Comparison of ENCODE assay signal across 10 mouse cellular contexts in the genomic region with DNA sequence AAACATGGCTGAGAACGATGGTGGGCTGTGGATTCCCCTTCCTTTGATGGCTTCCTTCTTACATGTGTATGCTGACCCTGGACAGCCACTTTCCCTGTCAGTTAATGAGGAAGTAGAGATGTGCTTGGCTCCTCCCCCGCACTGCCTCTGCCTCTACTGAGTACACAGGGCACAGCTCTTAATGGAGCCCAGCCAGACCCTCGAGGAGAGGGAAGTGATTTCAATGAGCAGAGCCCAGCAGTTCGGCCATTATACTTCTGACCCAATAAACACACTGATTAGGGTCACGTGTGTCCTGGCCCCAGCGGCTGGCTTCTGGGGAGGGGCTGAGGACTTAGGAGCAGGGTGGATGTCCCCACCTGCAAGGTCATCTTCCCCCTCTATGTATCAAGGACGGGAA. TPM values are rescaled to one million over a fixed set of nuclear protein-coding genes. Genes with fewer than 3 reads are reported as not detected.
DNase-seq lines count a peak whose midpoint lies in the region; ATAC-seq and TF ChIP-seq lines count a peak whose summit lies in the region.
"Had no signal": no experiment of that assay in that cellular context is flagged by ENCODE, and none has a peak within 500 bp of the region (broad histone marks: within the 10 kb centered on the region; RNA-seq: fewer than 3 reads in every experiment).

No protein-coding gene starts in this region.

- 23% methylated on average over 7 of the region's 7 CpGs for WGBS in kidney, embryonic 14.5 days
- 62% methylated on average over 7 of the region's 7 CpGs for WGBS in kidney, adult 2 months
- WGBS in hindbrain, embryonic 14.5 days, result 46% methylated on average over 7 of the region's 7 CpGs
- WGBS in midbrain, embryonic 15.5 days, result 35% methylated on average over 7 of the region's 7 CpGs

- H3K4me2 ChIP-seq in kidney, embryonic 14.5 days (replicated peaks; ENCODE audit: low read depth, low read length), result no peak overlapping the region
- no peak overlapping the region for H3K4me2 ChIP-seq in hindbrain, embryonic 14.5 days (replicated peaks)
- no peak overlapping the region for H3K4me2 ChIP-seq in midbrain, embryonic 15.5 days
- H3K4me2 ChIP-seq: heart, embryonic 13.5 days had no signal

- no peak for TF ChIP-seq CTCF in kidney, adult 2 months (conservative IDR thresholded peaks at IDR 0.05; ENCODE audit: insufficient read depth, insufficient read length, low read depth, low read length)

- H3K4me1 ChIP-seq in kidney, embryonic 14.5 days (ENCODE audit: control insufficient read depth, insufficient read depth, low read length), result peaks cover 21% of the 10 kb centered on the region
- H3K4me1 ChIP-seq in kidney, adult 2 months (ENCODE audit: control insufficient read depth, insufficient read depth, low read length), result no peaks in the 10 kb centered on the region
- H3K4me1 ChIP-seq in hindbrain, embryonic 14.5 days (replicated peaks; ENCODE audit: control insufficient read depth, insufficient read depth, low read length), result peaks cover 17% of the 10 kb centered on the region
- H3K4me1 ChIP-seq in midbrain, embryonic 15.5 days, result peaks cover 36% of the 10 kb centered on the region

- no peak for TF ChIP-seq POLR2A in kidney, adult 2 months (IDR thresholded peaks at IDR 0.05; ENCODE audit: low read depth, low read length)

- no peak overlapping the region for H3K9ac ChIP-seq in kidney, embryonic 14.5 days (ENCODE audit: low read depth, low read length)
- no peak overlapping the region for H3K9ac ChIP-seq in hindbrain, embryonic 14.5 days
- no peak overlapping the region for H3K9ac ChIP-seq in midbrain, embryonic 15.5 days

- ATAC-seq in kidney, embryonic 14.5 days (ENCODE audit: low FRiP score, low TSS enrichment), result 0 out of 2 replicates have a peak, but pooled peaks have one; percentile 24
- no peak for ATAC-seq in hindbrain, embryonic 14.5 days (ENCODE audit: low FRiP score)
- peak; percentile 48; the same call in 1 of the 2 replicates for ATAC-seq in midbrain, embryonic 15.5 days (replicated peaks)

- DNase-seq in kidney, adult 2 months, result no peak
- peak; percentile 61 for DNase-seq in adipocyte (ENCODE audit: low spot score)
- DNase-seq in hindbrain, embryonic 14.5 days (ENCODE audit: low spot score), result no peak
- DNase-seq in layer of hippocampus, postnatal 36 days, result no peak
- DNase-seq in cerebellum, adult 11-12 months, result no peak
- no peak for DNase-seq in adrenal gland, adult 2 months

- no peaks in the 10 kb centered on the region for H3K27me3 ChIP-seq in kidney, embryonic 14.5 days (ENCODE audit: control insufficient read depth, insufficient read depth, low read length)
- H3K27me3 ChIP-seq in kidney, adult 2 months (replicated peaks; ENCODE audit: control insufficient read depth, insufficient read depth, low read length), result no peaks in the 10 kb centered on the region
- H3K27me3 ChIP-seq in hindbrain, embryonic 14.5 days (ENCODE audit: control insufficient read depth, insufficient read depth, low read length), result no peaks in the 10 kb centered on the region
- H3K27me3 ChIP-seq in midbrain, embryonic 15.5 days (replicated peaks), result no peaks in the 10 kb centered on the region

- no peak overlapping the region for H3K4me3 ChIP-seq in kidney, embryonic 14.5 days (ENCODE audit: low read length)
- no peak overlapping the region for H3K4me3 ChIP-seq in kidney, adult 2 months (ENCODE audit: insufficient read depth, low read depth, low read length)
- no peak overlapping the region for H3K4me3 ChIP-seq in hindbrain, embryonic 14.5 days (replicated peaks; ENCODE audit: low read length)
- H3K4me3 ChIP-seq in midbrain, embryonic 15.5 days, result no peak overlapping the region
- H3K4me3 ChIP-seq: heart, embryonic 13.5 days; limb, embryonic 12.5 days had no signal

- no peaks in the 10 kb centered on the region for H3K9me3 ChIP-seq in kidney, embryonic 14.5 days (ENCODE audit: control insufficient read depth, low read length)
- no peaks in the 10 kb centered on the region for H3K9me3 ChIP-seq in hindbrain, embryonic 14.5 days (ENCODE audit: control insufficient read depth, low read length)
- H3K9me3 ChIP-seq in midbrain, embryonic 15.5 days, result no peaks in the 10 kb centered on the region
- H3K9me3 ChIP-seq: heart, embryonic 13.5 days; limb, embryonic 12.5 days had no signal

- no peak overlapping the region for H3K27ac ChIP-seq in kidney, embryonic 14.5 days (ENCODE audit: low read depth, low read length)
- H3K27ac ChIP-seq in kidney, adult 2 months (ENCODE audit: insufficient read depth, low read depth, low read length), result no peak overlapping the region
- H3K27ac ChIP-seq in hindbrain, embryonic 14.5 days, result peak overlapping the region; percentile 54; the same call in 1 of the 2 replicates
- H3K27ac ChIP-seq in midbrain, embryonic 15.5 days, result peak overlapping the region; percentile 47
- H3K27ac ChIP-seq: heart, embryonic 13.5 days had no signal

- peaks cover 19% of the 10 kb centered on the region for H3K36me3 ChIP-seq in kidney, embryonic 14.5 days (ENCODE audit: control insufficient read depth, insufficient read depth, low read length)
- no peaks in the 10 kb centered on the region for H3K36me3 ChIP-seq in kidney, adult 2 months (ENCODE audit: control insufficient read depth, insufficient read depth, low read length)
- peaks cover 18% of the 10 kb centered on the region for H3K36me3 ChIP-seq in hindbrain, embryonic 14.5 days (replicated peaks; ENCODE audit: control insufficient read depth, insufficient read depth)
- H3K36me3 ChIP-seq in midbrain, embryonic 15.5 days (replicated peaks), result peaks cover 5% of the 10 kb centered on the region; the same call in 1 of the 2 replicates

RNA-seq across cellular contexts. Expression of a gene that starts 7.8 kb away (rescaled TPM):
- 11.3 and 12.3 TPM in 2 replicates for polyA plus RNA-seq in kidney, embryonic 14.5 days (2014; fragmentation: Nextera tagmentation; extraction: Ambion mirVana)
- 0.78 and 1.2 TPM in 2 replicates for polyA plus RNA-seq in kidney, adult 2 months (2012; rRNA removed)
- polyA plus RNA-seq in hindbrain, embryonic 14.5 days (2014; fragmentation: Nextera tagmentation; extraction: Ambion mirVana), result 38.1 and 42.8 TPM in 2 replicates
- 38.3 and 41.3 TPM in 2 replicates for polyA plus RNA-seq in midbrain, embryonic 15.5 days (2015; fragmentation: Nextera tagmentation; extraction: Ambion mirVana)
- 10 to 100 TPM; 30.4 to 31.7 TPM for total RNA-seq in layer of hippocampus, postnatal 36 days (2021)
- total RNA-seq in adrenal gland, adult 2 months (2021), result under 1 TPM; 0.38 to 0.75 TPM
- polyA plus RNA-seq in adrenal gland, adult 2 months (2012; rRNA removed), result 1.4 and 1.7 TPM in 2 replicates

RNA-seq across cellular contexts. Expression of a gene that starts 18.3 kb away (rescaled TPM):
- 161 and 169 TPM in 2 replicates for polyA plus RNA-seq in kidney, embryonic 14.5 days (2014; fragmentation: Nextera tagmentation; extraction: Ambion mirVana)
- 21.5 and 23.5 TPM in 2 replicates for polyA plus RNA-seq in kidney, adult 2 months (2012; rRNA removed)
- 101 TPM in 2 replicates for polyA plus RNA-seq in hindbrain, embryonic 14.5 days (2014; fragmentation: Nextera tagmentation; extraction: Ambion mirVana)
- polyA plus RNA-seq in midbrain, embryonic 15.5 days (2015; fragmentation: Nextera tagmentation; extraction: Ambion mirVana), result 113 and 119 TPM in 2 replicates
- total RNA-seq in layer of hippocampus, postnatal 36 days (2021), result 10 to 100 TPM; 17.6 to 17.9 TPM
- total RNA-seq in adrenal gland, adult 2 months (2021), result 10 to 100 TPM; 19.7 to 28.0 TPM
- 24.6 and 26.2 TPM in 2 replicates for polyA plus RNA-seq in adrenal gland, adult 2 months (2012; rRNA removed)

RNA-seq across cellular contexts. Expression of a gene that starts 22.9 kb away (rescaled TPM):
- polyA plus RNA-seq in kidney, embryonic 14.5 days (2014; fragmentation: Nextera tagmentation; extraction: Ambion mirVana), result 59.8 and 63.3 TPM in 2 replicates
- polyA plus RNA-seq in kidney, adult 2 months (2012; rRNA removed), result 219 and 228 TPM in 2 replicates
- polyA plus RNA-seq in hindbrain, embryonic 14.5 days (2014; fragmentation: Nextera tagmentation; extraction: Ambion mirVana), result 126 and 131 TPM in 2 replicates
- polyA plus RNA-seq in midbrain, embryonic 15.5 days (2015; fragmentation: Nextera tagmentation; extraction: Ambion mirVana), result 112 and 114 TPM in 2 replicates
- total RNA-seq in layer of hippocampus, postnatal 36 days (2021), result 10 to 100 TPM; 77.6 to 80.4 TPM
- 100 to 1,000 TPM; 146 to 151 TPM for total RNA-seq in adrenal gland, adult 2 months (2021)
- 49.7 and 54.1 TPM in 2 replicates for polyA plus RNA-seq in adrenal gland, adult 2 months (2012; rRNA removed)

Comparison
In these comparisons a context has a peak if more than half of its experiments do, and no peak if none do; other contexts are left out.
1. H3K27ac ChIP-seq: peak in hindbrain, embryonic 14.5 days (single experiment) and midbrain, embryonic 15.5 days (single experiment); none in kidney, embryonic 14.5 days (single experiment) and kidney, adult 2 months (single experiment).